Mouse (Mus musculus): Measurements from ENCODE around the gene Pard6b. TPM values are rescaled to one million over a fixed set of nuclear protein-coding genes. Genes with fewer than 3 reads are reported as not detected.

The Pard6b gene
- total RNA-seq, 2 experiments from 2014 or later: 1.0 to 2.4 TPM

- no peak for DNase-seq (ENCODE audit: low spot score)
Measured at GRCm38 (mm10) chr2:168127767-168128166, 47.0 kb downstream of the Pard6b start.

GRCm38 (mm10) chr2:168128211-168128859, 47.5 kb downstream of the Pard6b start:
- DNase-seq (ENCODE audit: low spot score): peak; percentile 57

DNA sequence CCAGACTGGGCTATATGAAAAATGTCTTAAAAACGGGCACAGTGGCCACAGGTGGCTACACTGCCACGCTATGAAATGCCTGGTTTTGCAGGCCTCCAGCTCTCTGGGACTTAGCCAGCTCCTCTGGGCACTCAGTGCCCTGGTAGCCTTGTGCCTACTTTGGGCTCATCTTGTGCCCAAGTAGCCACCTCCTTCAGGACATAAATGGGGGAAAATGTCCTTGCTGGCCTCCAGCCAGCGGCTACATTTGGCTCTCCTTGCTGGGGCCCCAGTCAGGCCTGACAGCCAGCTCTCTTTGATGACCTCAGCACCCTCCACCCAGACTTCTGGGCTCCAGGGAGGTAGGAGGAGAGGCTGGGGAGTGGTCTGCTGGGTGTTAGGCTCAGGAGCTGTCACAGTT, 49.2 kb downstream of the Pard6b start:
- no peak for DNase-seq (ENCODE audit: low spot score)

- no peak for DNase-seq (ENCODE audit: low spot score)
Measured at GRCm38 (mm10) chr2:168137161-168137560, 56.4 kb downstream of the Pard6b start.

- DNase-seq (ENCODE audit: low spot score): no peak
Measured at GRCm38 (mm10) chr2:168143794-168144193, 63.0 kb downstream of the Pard6b start.

DNA sequence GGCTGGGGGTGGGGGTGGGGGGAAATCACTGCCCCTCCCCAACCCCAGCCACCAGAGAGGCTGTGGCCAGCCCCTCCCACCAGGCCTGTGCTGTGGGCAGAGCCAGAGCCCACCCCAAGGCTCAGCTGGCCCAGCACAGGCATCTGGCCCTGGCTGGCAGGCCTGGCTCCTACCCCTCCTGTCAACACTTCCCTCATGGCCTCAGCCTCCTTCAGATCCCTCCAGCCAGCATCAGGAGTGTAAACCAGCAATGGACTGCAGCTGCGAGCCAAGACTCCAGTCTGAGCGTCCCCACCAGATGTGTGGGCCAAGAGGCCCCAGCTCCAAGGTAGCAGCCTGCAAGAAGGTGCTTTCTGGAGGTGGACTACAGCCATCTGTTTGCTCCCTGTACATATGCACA, 64.6 kb downstream of the Pard6b start:
- no peak for DNase-seq (ENCODE audit: low spot score)

DNA sequence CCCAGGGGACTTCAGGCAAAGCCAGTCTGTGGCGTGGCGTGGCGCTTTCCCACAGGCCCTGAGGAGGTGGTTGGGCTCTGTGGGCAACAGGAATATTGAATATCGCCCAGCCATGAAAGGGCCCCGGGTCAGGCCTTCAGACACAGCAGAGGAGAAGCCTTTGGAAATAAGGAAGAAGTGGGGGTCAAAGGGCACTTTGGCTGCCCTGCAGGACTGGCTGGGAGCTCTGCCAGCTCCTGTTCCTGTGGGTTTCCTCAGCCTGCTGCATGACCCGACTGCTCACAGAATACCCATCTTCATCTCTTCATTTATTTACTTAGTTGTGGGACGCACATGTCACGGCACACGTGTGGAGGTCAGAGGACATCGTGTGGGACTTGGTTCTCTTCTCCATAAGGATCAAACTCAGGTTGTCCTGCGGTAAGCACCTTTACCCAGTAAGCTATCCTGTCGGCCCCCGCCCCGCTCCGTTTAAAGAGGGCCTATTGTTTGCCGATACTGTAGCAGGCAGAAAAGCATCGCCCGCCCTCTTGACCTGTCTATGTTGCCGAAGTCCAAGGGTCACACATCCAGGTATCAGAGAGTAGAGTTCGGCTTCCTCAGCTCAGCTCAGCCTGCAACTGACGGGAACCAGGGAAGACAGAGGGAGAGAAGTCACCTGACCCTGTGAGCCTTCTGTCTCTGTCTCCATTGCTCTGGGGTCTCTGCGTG, 67.1 kb downstream of the Pard6b start:
- no peak for DNase-seq (ENCODE audit: low spot score)

DNA sequence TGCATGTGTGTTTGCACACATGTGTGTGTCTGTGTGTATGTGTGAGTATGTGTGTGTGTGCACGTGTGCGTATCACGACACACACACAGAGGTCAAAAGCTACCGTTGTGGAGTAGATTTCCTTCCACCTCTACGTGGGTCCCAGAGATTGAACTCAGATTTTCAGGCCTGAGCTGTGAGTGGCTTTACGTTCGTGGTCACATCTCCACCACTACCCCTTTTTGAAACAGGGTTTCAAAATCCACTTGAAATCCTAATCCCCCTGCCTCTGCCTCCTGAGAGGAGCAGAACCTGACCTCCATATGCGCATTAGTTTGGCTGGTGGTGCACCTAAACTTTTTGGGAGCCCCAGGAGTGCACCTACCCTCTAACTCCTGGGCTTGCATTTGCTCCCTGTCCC, 68.4 kb downstream of the Pard6b start:
- DNase-seq (ENCODE audit: low spot score): no peak

Small RNA genes within 50 kb of the gene (microRNA-seq; reads per million reads assigned to microRNA genes)
- not detected for gene Gm24327

Other genes with a start within 250 kb of the Pard6b start
- 10 to 100 TPM; 17.6 to 19.3 TPM for gene Ptpn1, start 148.9 kb upstream of the Pard6b start, total RNA-seq (2021)
- gene Ripor3, start 70.4 kb upstream of the Pard6b start, total RNA-seq (2021): under 1 TPM; 0.09 to 0.11 TPM
- gene Adnp, start 126.1 kb downstream of the Pard6b start, total RNA-seq (2021): 10 to 100 TPM; 14.4 to 15.6 TPM
- 10 to 100 TPM; 10.1 to 14.1 TPM for gene Gm20716, start 149.4 kb downstream of the Pard6b start, total RNA-seq (2021)
- gene Dpm1, start 149.6 kb downstream of the Pard6b start, total RNA-seq (2021): 10 to 100 TPM; 75.5 to 85.3 TPM
- 1 to 10 TPM; 5.0 to 5.1 TPM for gene Mocs3, start 149.6 kb downstream of the Pard6b start, total RNA-seq (2021)
- under 1 TPM in 1 of 2 experiments, not detected in 1; 0.09 TPM for gene Kcng1, start 200.7 kb downstream of the Pard6b start, total RNA-seq (2021)